Mouse (Mus musculus) lung, embryonic 14.5 days (tissue): ENCODE measurements around the gene Gpc6. TPM values are rescaled to one million over a fixed set of nuclear protein-coding genes. Genes with fewer than 3 reads are reported as not detected.

Experiments
- ATAC-seq: fragments of 200-750 bp; cut with Nextera tagmentation; 2 replicates; pipeline ENCODE4 v1.8.0; 2017; ENCODE audit warnings: mild to moderate bottlenecking, moderate TSS enrichment, moderate library complexity; ENCODE audit not compliant: insufficient read depth
- DNase-seq: peaks from one replicate; pipeline ENCODE4 v3.0.0-alpha.2; 2015
- H3K27ac ChIP-seq: fragments of 300-500 bp; sonication (generic); 2 replicates; pipeline ENCODE4 v1.5.1; 2014; ENCODE audit warnings: low read depth, mild to moderate bottlenecking, moderate library complexity
- H3K27me3 ChIP-seq: fragments of 300-500 bp; sonication (generic); 2 replicates; pipeline ENCODE4 v1.6.1; 2014; ENCODE audit warnings: low read length, control low read depth; ENCODE audit not compliant: insufficient read depth
- H3K36me3 ChIP-seq: fragments of 300-500 bp; sonication (generic); 2 replicates; pipeline ENCODE4 v1.6.1; 2014; ENCODE audit warnings: control low read depth; ENCODE audit not compliant: insufficient read depth
- H3K4me1 ChIP-seq: fragments of 300-500 bp; sonication (generic); 2 replicates; pipeline ENCODE4 v1.6.1; 2014; ENCODE audit warnings: antibody characterized with exemption, control low read depth; ENCODE audit not compliant: insufficient read depth
- H3K4me2 ChIP-seq: fragments of 300-500 bp; sonication (generic); 2 replicates; pipeline ENCODE4 v1.6.1; 2014; ENCODE audit warnings: mild to moderate bottlenecking
- H3K4me3 ChIP-seq: fragments of 300-500 bp; sonication (generic); 2 replicates; pipeline ENCODE4 v1.5.1; 2014; ENCODE audit warnings: low read depth, low read length
- H3K9ac ChIP-seq: fragments of 300-500 bp; sonication (generic); 2 replicates; pipeline ENCODE4 v1.6.1; 2014
- H3K9me3 ChIP-seq: fragments of 300-500 bp; sonication (generic); 2 replicates; pipeline ENCODE4 v1.6.1; 2016; ENCODE audit warnings: low read depth, low read length, control low read depth
- CTCF ChIP-seq: IDR thresholded peaks from 2 replicates; pipeline ENCODE4 v1.5.1; 2016; ENCODE audit warnings: antibody characterized with exemption, low read depth
- WGBS: fragments of 180-500 bp; shearing (Covaris S2); extraction: QIAGEN DNeasy Blood & Tissue Kit; methylation state at CpG from one replicate; pipeline ENCODE4 v1.1.7; 2014; 5-methylcytosine and 5-hydroxymethylcytosine counted together
- polyA plus RNA-seq: library from polyadenylated mRNA; unstranded; fragments of >200 nt; fragmentation: Nextera tagmentation; extraction: Ambion mirVana; gene quantifications from 2 replicates; pipeline ENCODE4 v1.2.1, GENCODE M21; 2014

The Gpc6 gene
- 37.0 and 38.9 TPM in 2 replicates for polyA plus RNA-seq

DNA sequence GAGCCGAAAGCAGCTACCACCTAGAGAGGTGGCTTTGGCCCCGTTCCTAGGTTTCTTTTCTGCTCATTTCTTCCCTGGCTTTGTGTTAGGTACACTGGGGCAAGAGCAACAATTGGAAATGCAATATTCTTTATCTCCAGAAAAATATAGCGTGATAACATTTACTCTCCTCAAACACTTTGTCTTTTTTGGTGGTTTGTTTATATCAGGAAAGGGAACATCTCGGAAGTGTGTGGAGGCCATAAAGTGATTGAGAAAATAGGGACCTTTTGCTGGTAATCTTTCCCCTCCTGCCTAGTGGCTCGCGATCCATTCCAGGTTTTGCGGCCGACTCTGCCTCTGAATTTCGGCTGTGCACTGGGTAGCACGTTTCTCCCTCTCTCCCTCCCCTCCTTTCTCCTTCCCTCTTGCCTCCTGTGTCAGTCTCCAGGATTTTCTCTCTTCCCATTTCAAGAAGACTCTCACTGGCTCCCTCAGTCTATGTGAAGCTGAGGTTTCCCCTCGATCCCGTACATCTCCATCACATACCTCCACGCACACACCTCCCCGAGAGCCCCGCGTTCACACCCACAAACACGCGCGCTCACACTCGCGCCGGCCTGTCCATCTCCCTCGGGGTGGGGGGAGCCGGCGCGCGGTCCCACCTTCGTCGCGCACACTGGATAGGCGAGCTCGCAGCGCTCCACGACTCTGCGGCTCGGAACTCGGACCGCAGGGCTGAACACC lies at the start of gene Gpc6:
Gene Gpc6, plus strand, starts transcription at position 440 of the 726 bp plus-strand sequence.
- H3K9ac ChIP-seq = peak within 1 kb of the TSS; percentile 87
- H3K4me1 ChIP-seq = peaks cover 6% of the 10 kb centered on the region; the same call in 1 of the 2 replicates
- ATAC-seq (peak; percentile 73), DNase-seq (peak; percentile 96)
- H3K27me3 ChIP-seq = no peaks in the 10 kb centered on the region
- no peaks in the 10 kb centered on the region for H3K36me3 ChIP-seq
- WGBS = under 1% methylated on average over 38 of the region's 38 CpGs
- H3K4me2 ChIP-seq = peak within 1 kb of the TSS; percentile 78
- peak within 1 kb of the TSS; percentile 97 for H3K27ac ChIP-seq
- TF ChIP-seq CTCF = no peak
- no peaks in the 10 kb centered on the region for H3K9me3 ChIP-seq
- peak within 1 kb of the TSS; percentile 80 for H3K4me3 ChIP-seq

DNA sequence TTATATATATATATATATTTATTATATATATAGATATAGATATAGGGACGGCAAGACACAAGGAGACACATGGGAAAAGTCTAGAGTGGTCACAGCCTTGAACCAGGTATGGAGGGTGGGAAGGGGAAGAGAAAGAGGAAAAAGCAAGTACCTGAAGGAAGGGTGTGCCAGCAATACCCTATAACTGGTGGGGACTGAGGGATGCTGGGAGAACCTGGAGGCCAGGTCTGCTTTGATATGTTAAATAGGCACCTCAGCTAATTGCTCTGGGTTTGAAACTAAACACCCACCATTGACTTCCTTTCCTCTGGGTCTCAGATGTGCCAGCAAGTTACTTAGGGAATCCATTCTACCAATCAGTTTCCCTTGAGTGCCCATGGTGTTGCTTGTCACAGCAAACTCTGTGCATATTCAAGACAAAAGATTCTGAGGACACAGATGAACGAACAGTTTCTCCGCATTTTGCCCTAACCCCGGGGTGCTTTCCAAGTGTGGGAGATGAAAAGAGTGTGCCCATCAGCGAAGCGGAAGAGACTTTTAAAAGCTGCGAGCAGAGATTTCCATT lies 42.6 kb upstream of the Gpc6 start:
- Histone ChIP-seq H3K4me1 (no peaks in the 10 kb centered on the region), H3K9me3 (no peaks in the 10 kb centered on the region), H3K4me2 (no peak overlapping the region), H3K27ac (no peak overlapping the region), H3K4me3 (no peak overlapping the region), H3K27me3 (no peaks in the 10 kb centered on the region), H3K9ac (no peak overlapping the region), H3K36me3 (no peaks in the 10 kb centered on the region)
- WGBS = 68% methylated on average over 7 of the region's 7 CpGs
- no peak for DNase-seq
- ATAC-seq = no peak
- TF ChIP-seq CTCF = no peak

DNA sequence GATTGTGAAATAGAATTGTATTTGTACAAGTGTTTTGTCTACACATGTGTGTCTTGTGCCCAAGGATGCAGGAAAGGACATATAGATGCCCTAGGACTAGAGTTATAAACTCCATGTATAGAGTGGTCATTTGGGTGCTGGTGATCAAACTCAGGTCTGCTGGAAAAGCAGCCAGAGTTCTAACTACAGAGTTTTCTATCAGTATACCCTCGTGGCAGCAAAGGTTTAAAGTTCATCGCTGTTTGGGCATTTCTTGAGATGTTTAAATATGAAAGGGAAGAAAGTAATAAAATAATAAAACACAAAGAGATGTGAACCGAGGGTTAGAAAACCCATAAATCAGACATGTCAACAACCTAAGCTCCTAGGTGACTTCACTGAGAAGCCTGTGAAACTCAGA lies 30.8 kb upstream of the Gpc6 start:
- no peak for ATAC-seq

DNA sequence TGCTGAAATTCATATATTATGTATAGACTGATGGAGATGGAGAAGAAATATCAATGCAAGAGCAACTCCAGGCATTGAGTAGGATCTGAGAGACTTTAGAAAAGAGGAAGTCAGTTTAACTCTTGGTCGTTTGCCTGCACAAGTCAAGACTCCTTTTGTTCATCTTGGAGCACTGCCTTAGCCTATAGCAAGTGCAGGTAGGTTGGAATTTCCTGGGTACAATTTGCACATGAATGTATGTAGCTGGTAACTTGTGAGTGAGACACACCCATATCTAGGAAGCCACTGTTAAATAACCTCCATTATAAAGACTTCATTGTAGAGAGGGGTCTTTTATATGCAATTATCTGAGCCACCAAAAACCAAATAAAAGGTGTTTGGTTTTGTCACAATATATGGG lies 27.1 kb upstream of the Gpc6 start:
- H3K27me3 ChIP-seq = no peaks in the 10 kb centered on the region
- no peak overlapping the region for H3K4me3 ChIP-seq
- H3K4me1 ChIP-seq = no peaks in the 10 kb centered on the region
- DNase-seq (no peak), ATAC-seq (no peak)
- no peak overlapping the region for H3K4me2 ChIP-seq
- H3K9ac ChIP-seq = no peak overlapping the region
- no peaks in the 10 kb centered on the region for H3K36me3 ChIP-seq
- H3K27ac ChIP-seq = no peak overlapping the region
- TF ChIP-seq CTCF = no peak
- WGBS = 36% methylated on average over 1 of the region's 1 CpGs
- H3K9me3 ChIP-seq = no peaks in the 10 kb centered on the region

More for the DNA sequence above, 30.8 kb upstream of the Gpc6 start:
- DNase-seq = no peak
- Histone ChIP-seq H3K4me2 (no peak overlapping the region), H3K36me3 (no peaks in the 10 kb centered on the region), H3K4me3 (no peak overlapping the region), H3K4me1 (no peaks in the 10 kb centered on the region), H3K9ac (no peak overlapping the region), H3K27ac (no peak overlapping the region), H3K9me3 (no peaks in the 10 kb centered on the region), H3K27me3 (no peaks in the 10 kb centered on the region)
- WGBS = 44% methylated on average over 3 of the region's 3 CpGs
- TF ChIP-seq CTCF = no peak

DNA sequence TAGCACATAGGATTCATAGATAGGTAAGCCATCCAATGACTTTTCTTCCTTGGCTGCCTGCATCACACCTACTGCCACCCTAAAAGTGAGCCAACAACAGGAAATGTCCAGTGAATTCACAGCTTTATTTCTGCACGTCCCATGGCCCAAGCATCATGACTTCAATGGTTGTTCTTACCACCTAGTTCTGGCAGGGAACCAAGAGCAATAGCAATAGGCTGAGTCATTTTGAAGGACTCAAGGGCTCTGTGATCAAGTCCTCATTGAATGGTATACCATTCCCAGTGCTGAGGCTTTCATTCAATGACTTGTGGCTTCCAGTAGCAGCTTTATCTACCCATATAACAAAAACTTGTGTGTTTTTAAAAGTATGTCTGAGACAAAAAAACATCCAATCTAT lies 13.3 kb upstream of the Gpc6 start:
- H3K4me2 ChIP-seq = no peak overlapping the region
- TF ChIP-seq CTCF = no peak
- ATAC-seq (no peak), DNase-seq (no peak)
- H3K4me1 ChIP-seq = no peaks in the 10 kb centered on the region
- no peaks in the 10 kb centered on the region for H3K9me3 ChIP-seq
- no peaks in the 10 kb centered on the region for H3K36me3 ChIP-seq
- H3K4me3 ChIP-seq = no peak overlapping the region
- WGBS = 67% methylated on average over 1 of the region's 1 CpGs
- no peaks in the 10 kb centered on the region for H3K27me3 ChIP-seq
- no peak overlapping the region for H3K27ac ChIP-seq
- no peak overlapping the region for H3K9ac ChIP-seq

DNA sequence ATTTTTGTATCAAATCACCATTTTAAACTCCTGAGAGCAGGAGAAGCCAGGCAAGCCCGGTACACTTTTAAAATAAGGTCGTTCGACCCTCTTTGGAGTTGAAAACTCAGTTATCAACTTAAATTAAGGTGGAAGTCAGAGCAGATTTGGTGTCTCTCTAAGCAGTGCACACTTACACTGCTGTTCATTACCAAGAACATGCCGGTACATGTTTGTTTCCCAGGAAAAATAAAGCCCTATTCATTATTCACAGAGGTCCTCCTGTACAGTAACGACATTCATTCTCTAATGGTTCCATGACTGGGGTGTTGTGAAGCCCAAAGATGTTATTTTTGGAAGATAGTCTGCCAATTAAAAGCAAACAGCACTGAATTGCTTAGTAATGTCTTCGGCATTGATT lies 8.2 kb upstream of the Gpc6 start:
- H3K4me1 ChIP-seq = no peaks in the 10 kb centered on the region
- DNase-seq (no peak), ATAC-seq (no peak)
- TF ChIP-seq CTCF = no peak
- 43% methylated on average over 6 of the region's 6 CpGs for WGBS
- no peaks in the 10 kb centered on the region for H3K36me3 ChIP-seq
- H3K4me2 ChIP-seq = no peak overlapping the region
- no peaks in the 10 kb centered on the region for H3K9me3 ChIP-seq
- H3K9ac ChIP-seq = no peak overlapping the region
- H3K27ac ChIP-seq = no peak overlapping the region
- H3K4me3 ChIP-seq = no peak overlapping the region
- no peaks in the 10 kb centered on the region for H3K27me3 ChIP-seq

DNA sequence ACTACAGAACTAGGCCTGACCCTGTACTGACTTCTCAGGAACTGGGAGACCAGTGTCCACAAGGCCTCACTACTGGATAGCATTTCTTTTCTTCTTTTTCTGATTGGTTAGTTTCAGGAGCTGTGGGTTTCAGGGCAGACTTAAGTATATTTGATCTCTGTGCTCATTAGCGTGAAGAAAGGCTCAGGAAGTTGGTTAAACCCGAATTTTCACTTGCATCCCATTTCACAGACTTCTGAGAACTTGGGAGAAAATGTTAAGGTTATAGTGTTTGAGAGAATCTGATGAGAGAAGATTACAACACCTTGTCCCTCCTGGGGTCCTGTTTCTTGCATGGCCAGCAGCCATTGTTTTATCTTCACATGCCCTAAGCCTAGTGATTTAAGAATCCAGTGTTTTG lies 849 bp upstream of the Gpc6 start:
- DNase-seq (no peak), ATAC-seq (no peak)
- peak overlapping the region; percentile 80; the same call in 1 of the 2 replicates for H3K4me3 ChIP-seq
- no peaks in the 10 kb centered on the region for H3K9me3 ChIP-seq
- 33% methylated on average over 2 of the region's 2 CpGs for WGBS
- H3K4me1 ChIP-seq = peaks cover 5% of the 10 kb centered on the region; the same call in 1 of the 2 replicates
- no peak overlapping the region for H3K9ac ChIP-seq
- TF ChIP-seq CTCF = no peak
- H3K27ac ChIP-seq = no peak overlapping the region
- H3K27me3 ChIP-seq = no peaks in the 10 kb centered on the region
- peak overlapping the region; percentile 78 for H3K4me2 ChIP-seq
- H3K36me3 ChIP-seq = no peaks in the 10 kb centered on the region
